Mouse (Mus musculus): Measurements from ENCODE around the gene Cntnap1. TPM values are rescaled to one million over a fixed set of nuclear protein-coding genes. Genes with fewer than 3 reads are reported as not detected.

Gene Cntnap1
- total RNA-seq, 2 experiments from 2014 or later = 1.8 to 2.1 TPM

GRCm38 (mm10) chr11:101234124-101234523, 63.8 kb downstream of the Cntnap1 start:
- DNase-seq = no peak
- intact Hi-C loops (cut with DNase I) = no loop called here

GRCm38 (mm10) chr11:101235429-101235828, 65.1 kb downstream of the Cntnap1 start:
- no peak for DNase-seq
- intact Hi-C loops (cut with DNase I) = no loop called here

- intact Hi-C loops (cut with DNase I) = no loop called here
- no peak for DNase-seq
Observed at GRCm38 (mm10) chr11:101236782-101237181, 66.5 kb downstream of the Cntnap1 start.

DNA sequence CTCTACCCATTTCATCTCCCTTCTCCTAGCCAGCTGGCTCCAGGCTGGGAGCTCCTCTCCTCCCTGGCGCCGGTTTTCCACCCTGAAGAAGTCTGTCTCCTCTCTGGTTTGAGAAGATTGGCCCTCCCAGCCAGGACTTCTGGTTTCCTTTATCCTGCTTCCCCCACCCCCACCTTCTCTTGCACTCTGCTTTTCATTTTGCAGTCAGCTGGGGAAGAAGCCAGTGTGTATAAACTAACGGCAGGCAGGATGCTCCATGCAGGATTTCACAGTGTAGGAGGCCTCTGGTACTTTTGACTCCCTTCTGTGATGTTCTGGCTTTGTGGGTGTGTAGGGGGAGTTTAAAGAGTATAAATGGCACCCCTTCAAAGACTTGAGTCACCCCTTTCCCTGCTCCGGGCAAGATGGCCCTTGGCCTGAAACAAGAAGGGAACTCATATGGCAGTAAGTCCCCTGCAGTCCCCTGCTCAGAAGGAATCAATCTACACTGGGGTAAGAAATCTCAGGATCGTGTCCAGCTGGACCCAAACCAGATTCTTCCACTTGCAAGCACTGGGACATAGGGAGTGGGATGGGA, 67.8 kb downstream of the Cntnap1 start:
- intact Hi-C loops (cut with DNase I) = no loop called here
- peak; percentile 60 to 65 for DNase-seq

Small RNA genes within 50 kb of the gene (microRNA-seq; reads per million reads assigned to microRNA genes)
- 0 reads per million in 2 experiments for gene Gm27626

Other genes with a start within 250 kb of the Cntnap1 start
- gene Stat3, start 231.0 kb upstream of the Cntnap1 start, total RNA-seq (2021) = 100 to 1,000 TPM; 110 to 117 TPM
- 100 to 1,000 TPM; 462 to 471 TPM for gene Cavin1, start 199.6 kb upstream of the Cntnap1 start, total RNA-seq (2021)
- gene Atp6v0a1, start 161.1 kb upstream of the Cntnap1 start, total RNA-seq (2021) = 10 to 100 TPM; 89.6 to 93.8 TPM
- 1 to 10 TPM; 9.9 to 10.0 TPM for gene Naglu, start 100.5 kb upstream of the Cntnap1 start, total RNA-seq (2021)
- under 1 TPM in 1 of 2 experiments, not detected in 1; 0.45 TPM for gene Hsd17b1, start 92.1 kb upstream of the Cntnap1 start, total RNA-seq (2021)
- 10 to 100 TPM; 18.7 to 21.4 TPM for gene Coasy, start 88.0 kb upstream of the Cntnap1 start, total RNA-seq (2021)
- 10 to 100 TPM; 14.1 to 18.1 TPM for gene Mlx, start 83.2 kb upstream of the Cntnap1 start, total RNA-seq (2021)
- gene Psmc3ip, start 75.1 kb upstream of the Cntnap1 start, total RNA-seq (2021) = 1 to 10 TPM; 5.0 to 5.6 TPM
- gene Retreg3, start 50.6 kb upstream of the Cntnap1 start, total RNA-seq (2021) = 10 to 100 TPM; 37.6 to 41.6 TPM
- 10 to 100 TPM; 27.0 to 31.1 TPM for gene Tubg1, start 50.6 kb upstream of the Cntnap1 start, total RNA-seq (2021)
- gene Tubg2, start 14.6 kb upstream of the Cntnap1 start, total RNA-seq (2021) = 1 to 10 TPM; 3.4 to 3.5 TPM
- 10 to 100 TPM; 23.6 to 28.3 TPM for gene Plekhh3, start 828 bp downstream of the Cntnap1 start, total RNA-seq (2021)
- under 1 TPM; 0.14 to 0.20 TPM for gene Ccr10, start 4.9 kb downstream of the Cntnap1 start, total RNA-seq (2021)
- gene Ezh1, start 55.9 kb downstream of the Cntnap1 start, total RNA-seq (2021) = 10 to 100 TPM; 20.5 to 22.5 TPM
- 100 to 1,000 TPM; 146 to 180 TPM for gene Ramp2, start 75.5 kb downstream of the Cntnap1 start, total RNA-seq (2021)
- gene Vps25, start 83.2 kb downstream of the Cntnap1 start, total RNA-seq (2021) = 100 to 1,000 TPM in 1 of 2 experiments, 10 to 100 TPM in 1; 97.5 to 111 TPM
- 1 to 10 TPM; 5.7 to 7.6 TPM for gene Wnk4, start 90.0 kb downstream of the Cntnap1 start, total RNA-seq (2021)
- gene Cntd1, start 108.5 kb downstream of the Cntnap1 start, total RNA-seq (2021) = under 1 TPM; 0.14 to 0.57 TPM
- gene Coa3, start 108.6 kb downstream of the Cntnap1 start, total RNA-seq (2021) = 10 to 100 TPM; 84.2 to 92.6 TPM
- 100 to 1,000 TPM in 1 of 2 experiments, 10 to 100 TPM in 1; 94.3 to 109 TPM for gene Becn1, start 131.8 kb downstream of the Cntnap1 start, total RNA-seq (2021)
- gene Psme3, start 145.7 kb downstream of the Cntnap1 start, total RNA-seq (2021) = 10 to 100 TPM; 74.9 to 90.0 TPM
- 1 to 10 TPM; 2.5 to 3.1 TPM for gene Aoc2, start 154.5 kb downstream of the Cntnap1 start, total RNA-seq (2021)
- 10 to 100 TPM; 39.0 to 49.9 TPM for gene Aoc3, start 160.1 kb downstream of the Cntnap1 start, total RNA-seq (2021)
- gene G6pc, start 197.0 kb downstream of the Cntnap1 start, total RNA-seq (2021) = not detected
- 10 to 100 TPM; 17.9 to 19.2 TPM for gene Aarsd1, start 247.1 kb downstream of the Cntnap1 start, total RNA-seq (2021)

All from heart, postnatal 10 days (tissue).